Mouse (Mus musculus): Measurements from ENCODE around the gene Kcnk18. TPM values are rescaled to one million over a fixed set of nuclear protein-coding genes. Genes with fewer than 3 reads are reported as not detected.

Kcnk18 gene
- total RNA-seq (2021), result not detected in 2 replicates
- long read RNA-seq, experiment 1, result 0 reads
- long read RNA-seq, experiment 2, result 0 reads

DNA sequence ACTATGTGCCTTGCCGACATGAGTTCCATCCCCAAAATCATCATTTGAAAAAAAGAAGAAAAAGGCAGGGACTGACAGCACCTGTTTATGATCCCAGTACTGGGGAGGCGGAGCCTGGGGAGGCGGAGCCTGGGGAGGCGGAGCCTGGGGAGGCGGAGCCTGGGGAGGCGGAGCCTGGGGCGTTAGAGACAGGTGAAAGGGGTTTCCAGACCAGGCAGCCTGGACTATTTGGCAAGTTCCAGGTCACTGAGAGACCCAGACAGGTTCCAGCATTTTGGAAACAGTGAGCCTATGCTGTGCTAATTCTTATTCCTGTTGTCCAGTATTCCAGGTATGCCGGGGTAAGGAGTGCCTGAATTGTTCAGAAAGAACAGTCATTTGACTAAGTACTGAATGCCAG lies at the start of gene Kcnk18:
Gene Kcnk18, plus strand, starts transcription at position 224 of the 400 bp plus-strand sequence.
- no peak for DNase-seq

DNA sequence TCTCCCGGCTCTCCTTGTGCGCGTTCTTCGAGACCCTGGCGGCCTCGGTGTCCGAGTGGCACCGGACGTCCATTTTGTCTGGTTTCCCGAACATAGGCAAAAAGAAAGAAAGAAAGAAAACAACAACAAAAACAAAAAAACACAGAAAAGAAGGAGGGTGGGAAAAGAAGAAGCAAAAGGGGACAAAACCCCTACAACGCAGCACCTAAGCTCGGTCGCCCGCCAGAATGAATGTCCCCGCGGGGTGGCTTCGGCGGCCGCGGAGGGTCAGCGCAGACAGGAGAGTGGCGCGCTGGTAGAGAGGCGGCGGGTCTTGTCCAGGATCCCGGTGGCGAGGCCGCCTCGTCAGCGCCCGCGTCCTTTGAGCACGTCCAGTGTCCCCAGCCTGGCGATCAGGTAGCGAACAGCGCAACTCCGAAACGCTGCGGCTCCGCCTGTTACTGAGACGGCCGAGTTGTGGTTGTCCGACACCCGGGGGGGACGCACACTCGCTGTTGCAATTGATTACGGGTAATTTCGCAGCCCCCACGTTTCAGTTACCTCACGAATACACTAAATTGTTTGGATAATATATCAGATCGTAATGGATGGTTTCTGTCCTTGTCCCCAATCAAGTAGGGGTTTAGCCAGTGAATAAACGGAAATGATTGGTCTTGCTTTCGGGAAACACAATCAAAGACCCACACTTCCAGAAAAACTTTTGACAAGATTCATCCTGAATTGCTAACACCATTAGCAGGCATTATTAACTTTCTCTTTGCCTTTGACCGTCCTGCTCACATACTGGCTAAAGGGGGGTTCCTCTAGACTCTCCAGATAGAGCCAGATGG lies 48.9 kb upstream of the Kcnk18 start, which contains the start of gene Vax1:
Gene Vax1, minus strand, starts transcription at position 121 of the 830 bp plus-strand sequence.
- DNase-seq, result peak; percentile 23

DNA sequence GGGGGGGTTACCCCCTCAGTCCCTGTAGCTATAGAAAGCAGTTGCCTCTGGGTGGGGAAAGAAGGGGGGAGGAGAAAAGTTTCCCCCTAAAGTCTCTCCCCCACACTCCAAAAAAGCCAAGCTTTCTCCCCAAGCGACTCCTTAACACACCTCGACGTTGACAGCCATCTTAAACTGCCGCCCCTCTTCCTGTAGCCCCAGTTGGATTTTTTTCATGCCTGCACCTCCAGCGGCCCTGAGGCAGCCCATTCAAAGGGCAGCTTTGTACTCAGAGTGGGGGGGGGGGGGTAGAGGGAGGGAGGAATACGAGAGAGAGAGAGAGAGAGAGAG lies 48.3 kb upstream of the Kcnk18 start:
- DNase-seq, result no peak

DNA sequence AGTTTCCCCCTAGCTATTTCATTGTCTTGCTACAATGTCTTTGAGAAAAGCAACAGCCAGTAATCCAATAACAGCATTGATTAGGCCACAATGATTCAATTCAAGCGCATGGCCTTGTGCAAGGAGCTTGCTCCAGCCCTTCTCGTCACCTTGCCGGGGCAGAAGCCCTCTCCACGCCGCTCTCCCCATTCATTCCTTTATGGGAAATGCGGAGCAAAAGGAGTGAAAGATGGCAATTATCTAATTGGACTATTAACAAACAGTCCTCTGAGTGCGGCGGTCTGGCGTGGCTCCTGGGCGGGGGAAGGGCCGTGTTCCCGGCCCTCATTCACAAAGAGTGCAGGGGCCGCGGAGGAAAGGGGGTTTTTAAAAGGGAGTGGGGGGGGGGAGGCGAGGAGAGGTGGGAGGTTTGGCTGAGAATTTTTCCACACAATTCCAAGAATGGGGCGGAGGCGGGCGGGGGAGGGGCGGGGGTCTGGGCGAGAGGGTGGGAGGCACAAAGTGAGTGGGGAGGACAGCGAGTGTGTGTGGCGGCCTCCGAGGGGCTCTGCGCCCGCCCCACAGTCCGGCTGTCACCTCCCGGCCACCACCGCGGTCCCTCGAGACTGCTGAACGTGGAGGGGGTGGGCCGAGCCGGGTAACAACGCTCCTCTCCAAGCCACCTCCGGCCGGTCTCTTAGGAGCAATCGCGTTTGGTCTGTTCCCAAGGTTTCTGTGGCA lies 47.7 kb upstream of the Kcnk18 start:
- no peak for DNase-seq

DNA sequence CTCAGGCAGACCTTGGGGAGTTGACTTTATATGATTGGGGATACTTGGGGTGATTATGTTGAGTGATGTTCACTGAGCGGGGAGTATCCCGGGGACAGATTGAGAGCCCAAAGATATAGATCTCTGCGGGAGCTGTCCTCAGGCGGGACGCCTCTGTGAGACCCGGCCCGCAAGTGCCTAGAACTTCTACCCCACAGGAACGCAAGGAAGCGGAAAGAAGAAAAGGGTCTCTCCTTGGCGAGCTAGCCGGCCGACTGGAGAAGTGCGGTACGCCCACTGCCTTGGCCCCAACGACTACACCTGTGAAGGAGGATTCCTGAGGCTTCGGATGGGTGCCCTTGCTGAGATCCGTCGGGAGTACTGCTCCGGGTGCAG lies 47.2 kb upstream of the Kcnk18 start:
- DNase-seq, result no peak

DNA sequence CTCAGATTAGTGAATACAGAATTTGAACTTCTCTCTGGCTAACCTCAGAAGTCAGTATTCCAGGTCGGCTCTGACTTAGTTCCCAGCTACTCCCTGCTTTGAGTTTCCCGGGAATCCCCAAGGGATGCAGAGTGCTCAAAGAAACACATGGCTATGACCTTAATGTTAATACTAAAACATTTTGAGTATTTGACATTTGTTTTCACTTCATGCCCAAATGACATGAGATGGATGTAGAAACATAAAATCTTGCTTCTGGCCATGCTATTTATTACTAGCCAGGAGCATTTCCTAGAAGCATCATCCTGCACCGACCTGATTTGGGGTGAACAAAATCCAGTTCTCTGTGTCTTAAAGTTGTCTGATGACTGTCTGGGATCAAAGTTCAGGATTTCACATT lies 46.2 kb upstream of the Kcnk18 start:
- no peak for DNase-seq

DNA sequence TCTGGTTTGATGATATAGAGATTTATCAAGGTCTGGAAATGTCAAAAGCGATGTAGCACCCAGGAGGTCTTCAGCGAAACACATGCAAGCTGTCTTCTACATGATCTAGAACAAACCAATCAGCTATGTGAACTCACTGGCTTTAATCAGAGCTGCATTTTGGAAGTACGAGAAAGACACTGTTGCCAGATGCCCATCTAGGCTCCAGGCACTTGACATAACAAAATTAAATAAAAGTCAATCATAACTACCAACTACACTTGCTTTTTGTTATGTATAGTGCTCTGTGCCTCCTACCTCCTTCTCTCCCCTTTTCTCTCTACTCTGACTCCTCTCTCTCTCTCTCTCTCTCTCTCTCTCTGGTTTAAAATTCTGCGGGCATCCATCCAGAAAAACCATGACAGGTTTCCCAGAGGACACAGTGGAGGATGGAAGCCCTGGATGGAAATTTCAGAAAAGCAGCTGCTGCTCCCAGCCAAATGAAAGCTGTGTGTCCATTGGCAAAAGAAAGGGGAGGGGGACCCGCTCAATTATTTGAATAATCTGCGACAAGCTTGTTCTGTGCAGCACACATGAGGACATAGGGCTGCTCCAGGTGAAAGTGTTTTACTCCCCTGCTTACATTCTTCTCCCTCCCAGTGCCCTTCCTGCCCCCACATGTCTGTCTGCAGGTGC lies 45.5 kb upstream of the Kcnk18 start:
- DNase-seq, result no peak

DNA sequence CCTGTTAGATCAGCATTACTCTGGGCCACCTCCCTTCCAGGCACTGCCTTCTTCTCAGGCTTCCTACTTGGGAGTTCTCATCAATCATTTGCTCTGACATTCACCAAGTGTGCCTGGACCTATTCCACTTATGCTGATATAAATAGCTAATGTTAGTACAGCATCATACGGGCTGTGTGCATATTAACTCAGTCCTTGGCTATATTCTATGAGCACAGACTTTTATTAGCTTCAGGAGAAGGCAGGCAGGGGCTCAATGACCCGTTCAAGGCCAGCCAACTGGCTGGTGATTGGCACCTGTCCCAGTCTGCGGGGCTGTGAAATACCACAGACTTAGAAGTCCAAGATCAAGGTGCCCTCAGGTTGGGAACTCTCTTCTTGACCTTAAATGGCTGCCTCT lies 35.0 kb upstream of the Kcnk18 start:
- DNase-seq, result no peak

DNA sequence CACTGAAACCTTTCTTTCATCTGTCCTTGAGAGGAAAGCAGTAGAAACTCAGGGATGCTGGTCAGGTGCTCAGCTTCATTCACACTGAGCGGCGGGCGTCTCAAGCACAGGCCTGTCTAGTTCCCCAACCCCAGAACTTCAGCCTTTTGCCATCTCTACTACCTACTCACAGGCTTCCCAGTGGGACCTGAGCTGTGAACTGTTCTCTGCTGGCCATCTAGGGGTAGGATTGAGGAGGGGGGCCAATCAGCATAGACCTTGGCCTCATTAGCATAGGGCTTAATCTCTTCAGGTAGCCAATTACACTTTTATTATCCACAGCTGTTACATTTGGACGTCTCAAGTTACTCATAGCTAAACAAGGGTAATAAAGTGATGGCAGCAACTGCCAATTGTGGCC lies 30.0 kb upstream of the Kcnk18 start:
- no peak for DNase-seq

DNA sequence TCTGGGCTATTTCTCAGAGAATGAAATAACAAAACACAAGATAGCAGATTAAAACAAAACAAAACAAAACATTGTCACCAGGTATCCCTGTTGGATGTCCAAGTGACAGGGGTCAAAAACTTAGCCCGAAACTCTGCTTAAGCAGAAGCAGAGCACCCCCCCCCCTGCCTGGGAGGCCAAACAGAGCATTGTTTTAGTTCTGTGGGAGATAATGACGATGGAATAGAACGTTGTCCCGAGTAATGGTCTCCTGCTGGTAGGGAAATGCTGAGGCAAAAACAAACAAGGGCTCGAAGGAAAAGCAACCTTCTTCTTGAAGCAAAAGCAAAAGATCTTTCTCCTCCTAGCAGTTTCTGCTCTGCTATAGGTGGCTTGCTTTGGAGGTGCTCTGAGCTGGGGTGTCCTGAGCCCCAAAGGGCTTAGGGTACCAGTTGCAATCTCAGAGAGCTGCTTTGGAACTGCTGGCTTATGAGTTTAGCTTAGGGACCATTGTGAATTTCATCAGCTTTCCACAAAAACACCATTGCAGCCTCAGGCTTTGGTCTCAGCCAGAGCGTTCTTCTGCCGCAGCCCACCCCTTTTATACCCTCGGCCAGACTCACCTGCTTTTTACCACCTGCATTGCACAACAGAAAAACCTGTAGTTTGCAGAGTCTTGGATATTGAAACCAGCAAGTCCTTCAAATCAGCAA lies 28.4 kb upstream of the Kcnk18 start:
- DNase-seq, result no peak

DNA sequence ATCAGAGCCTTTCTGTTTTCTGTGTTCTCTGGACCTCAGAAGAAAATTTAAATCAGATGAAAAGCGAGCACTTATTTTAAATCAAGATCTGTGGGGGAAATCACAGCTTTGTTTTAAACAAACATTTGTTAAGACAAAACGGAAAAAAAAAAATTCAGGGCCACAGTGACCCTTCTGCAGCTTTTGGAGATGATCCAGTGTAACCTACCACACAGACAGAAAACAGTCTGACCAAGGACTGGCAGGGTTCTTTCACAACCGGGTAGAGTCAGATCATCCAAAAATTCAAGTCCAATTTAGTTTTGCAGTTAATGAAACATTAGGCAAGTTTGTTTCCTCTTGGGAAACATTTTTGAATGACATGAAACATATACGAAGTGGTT lies 27.9 kb upstream of the Kcnk18 start:
- DNase-seq, result no peak

DNA sequence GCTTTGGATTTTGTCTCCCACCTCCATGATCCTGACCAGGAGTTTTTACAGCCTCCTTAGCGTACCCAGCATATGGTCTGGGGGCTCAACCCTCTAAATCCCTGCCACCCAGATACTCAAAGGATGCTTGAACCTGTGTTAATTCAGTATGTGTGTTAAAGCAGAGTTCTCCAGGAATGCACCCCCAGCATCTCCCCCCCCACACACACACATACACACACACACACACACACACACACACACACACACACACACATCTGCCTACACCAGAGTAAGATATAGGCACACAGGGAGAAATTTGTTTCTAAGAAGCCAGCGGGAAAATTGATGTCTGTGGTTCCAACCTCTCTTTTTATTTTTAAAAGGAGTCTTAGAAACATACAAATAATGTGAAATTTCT lies 26.5 kb upstream of the Kcnk18 start:
- DNase-seq, result no peak

DNA sequence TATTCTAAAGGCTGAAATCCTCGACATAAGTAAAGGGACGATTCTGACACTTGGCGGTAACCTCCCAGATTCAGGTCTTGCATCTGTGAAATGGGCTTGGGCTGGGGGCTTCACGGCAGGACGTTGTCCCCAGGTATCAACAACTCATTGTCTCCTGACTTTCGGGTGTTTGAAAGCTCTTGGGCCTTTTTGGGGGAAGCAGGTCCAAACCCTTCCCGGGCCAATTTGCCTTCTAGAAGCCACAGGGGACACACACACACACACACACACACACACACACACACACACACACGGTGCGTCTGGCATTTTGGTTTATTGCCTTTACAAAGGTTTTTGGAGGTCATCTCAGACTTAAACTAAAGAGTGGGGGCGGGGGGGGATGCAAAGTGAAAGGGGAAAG lies 25.6 kb upstream of the Kcnk18 start:
- DNase-seq, result no peak

DNA sequence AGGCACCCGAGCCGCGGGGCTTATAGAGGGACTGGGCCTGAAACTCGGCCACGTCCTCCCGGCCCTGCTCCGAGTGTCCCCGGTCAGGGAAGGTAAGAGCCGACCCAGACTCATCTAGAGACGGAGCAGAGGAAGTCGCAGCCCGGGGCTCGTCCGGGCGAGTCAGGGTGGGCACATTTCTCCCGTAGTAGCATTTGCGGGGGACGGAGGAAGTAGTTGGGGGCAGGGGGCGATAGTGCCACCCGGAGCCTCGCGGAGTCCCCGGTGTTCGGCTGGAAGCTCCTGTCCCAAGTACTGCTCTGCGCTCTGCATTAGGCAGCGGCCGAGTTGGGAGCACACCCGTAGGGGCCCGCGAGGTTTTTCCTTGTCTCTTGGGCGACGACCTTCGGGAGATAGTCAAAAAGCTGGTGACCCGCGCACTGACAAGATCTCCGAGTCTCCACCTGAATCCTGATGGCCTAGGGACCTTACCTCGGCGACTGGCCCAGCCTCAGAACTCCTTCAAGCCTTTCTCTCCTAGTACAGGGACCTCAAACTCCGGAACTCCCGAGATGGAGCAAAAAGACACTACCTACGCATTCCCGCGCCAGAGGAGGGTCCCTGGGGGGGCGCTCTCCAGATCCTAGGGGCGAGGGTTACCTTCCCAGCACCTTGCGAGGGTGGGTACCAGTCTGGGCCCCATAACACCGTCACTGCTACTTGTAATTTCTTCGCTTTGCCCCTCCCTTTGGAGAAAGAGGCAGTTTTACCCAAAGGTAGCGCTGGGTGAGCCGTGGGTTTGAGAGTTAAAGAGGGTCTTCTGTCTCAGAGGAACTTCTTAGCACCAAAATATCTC lies 24.8 kb upstream of the Kcnk18 start:
- DNase-seq, result peak; percentile 24

DNA sequence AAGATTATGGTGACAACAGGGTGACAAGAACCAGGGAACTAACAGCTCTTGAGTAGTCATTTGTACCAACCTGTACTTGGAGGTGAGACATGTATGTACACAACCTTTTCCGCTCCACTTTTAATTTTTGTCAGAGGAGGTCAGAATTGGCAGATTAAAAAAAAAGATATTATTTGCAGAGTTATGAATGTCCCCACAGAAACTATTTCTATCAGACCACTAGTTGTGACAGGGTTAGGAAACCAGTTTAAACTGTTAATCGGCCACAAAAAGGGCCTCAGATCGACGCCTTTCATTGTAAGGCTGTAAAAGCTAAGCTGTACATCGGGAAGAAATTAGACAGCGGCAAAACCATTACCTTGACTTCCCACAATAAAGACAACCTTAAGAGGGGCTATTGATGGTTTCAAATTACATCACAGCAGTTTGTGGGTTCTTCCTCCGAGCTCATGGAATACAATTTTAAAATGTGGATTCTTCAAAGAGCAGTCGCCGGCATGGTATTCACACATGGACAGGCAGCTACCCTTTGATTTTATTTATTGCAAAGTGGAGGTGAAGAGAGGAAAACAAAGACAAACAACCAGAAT lies 23.7 kb upstream of the Kcnk18 start:
- DNase-seq, result no peak

DNA sequence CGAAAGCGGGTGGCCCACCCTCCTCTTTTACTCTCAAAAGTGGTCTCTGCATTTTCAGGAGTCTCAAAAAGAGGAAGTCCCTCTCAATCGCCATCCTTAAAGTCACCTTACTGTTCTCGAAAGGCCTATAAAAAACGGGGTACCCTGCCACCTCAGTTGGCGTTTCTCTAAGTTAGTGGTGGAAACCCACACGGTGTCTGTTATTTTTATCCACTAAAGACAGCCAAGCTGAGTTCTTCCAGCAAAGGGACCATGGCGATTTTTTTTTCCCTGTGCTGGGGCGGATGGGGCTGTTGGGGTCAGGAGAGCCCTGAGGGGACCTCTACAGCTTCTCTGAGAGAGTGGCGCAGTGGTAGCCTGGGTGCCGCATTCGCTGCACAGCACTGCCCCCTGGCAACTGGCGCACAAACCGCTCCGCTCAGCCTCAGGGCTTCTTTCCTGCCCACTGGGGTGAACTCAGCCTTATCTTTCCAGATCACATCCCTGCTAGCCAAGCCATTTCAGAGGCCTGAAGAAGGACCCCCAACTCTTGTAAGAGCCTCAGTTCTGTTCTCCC lies 22.8 kb upstream of the Kcnk18 start:
- DNase-seq, result peak; percentile 69

DNA sequence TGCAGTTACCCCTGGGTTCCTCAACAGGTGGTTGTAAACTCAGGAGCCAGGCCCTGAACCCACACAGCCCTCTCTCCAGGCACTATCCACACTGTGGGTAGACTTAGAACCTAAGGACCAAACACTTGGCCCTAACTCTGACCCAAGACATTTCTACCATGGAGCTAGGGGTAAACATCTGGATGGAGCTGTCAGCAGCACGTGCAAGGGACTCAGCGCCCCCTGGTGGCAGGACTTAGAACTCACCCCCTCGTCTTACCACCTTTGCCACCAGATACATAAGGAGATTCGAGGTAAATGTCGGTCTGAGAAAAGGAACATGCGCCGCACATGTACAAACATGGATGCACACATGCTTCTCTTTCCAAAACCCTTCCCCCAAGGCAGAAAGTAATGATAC lies 20.9 kb upstream of the Kcnk18 start:
- peak; percentile 84 for DNase-seq

DNA sequence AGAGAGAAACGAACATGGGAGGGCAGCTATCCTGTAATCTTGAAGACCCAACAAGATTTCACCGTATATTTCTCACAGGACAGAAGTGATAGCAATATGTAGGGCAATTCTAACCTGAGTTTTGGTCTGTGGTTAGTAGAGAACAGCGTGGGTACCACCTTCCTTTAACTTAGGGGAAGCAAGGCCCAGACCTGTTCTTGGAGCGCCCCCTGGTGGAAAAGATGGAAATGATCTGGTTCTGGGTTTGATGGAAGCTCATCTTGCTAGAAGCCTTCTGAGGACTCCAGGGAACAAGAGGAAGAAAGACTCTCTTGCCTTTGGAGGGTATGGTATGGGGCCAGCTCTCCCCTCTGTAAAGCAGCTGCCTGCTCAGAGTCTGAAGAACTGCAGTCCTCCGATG lies 10.5 kb upstream of the Kcnk18 start:
- DNase-seq, result peak; percentile 74

DNA sequence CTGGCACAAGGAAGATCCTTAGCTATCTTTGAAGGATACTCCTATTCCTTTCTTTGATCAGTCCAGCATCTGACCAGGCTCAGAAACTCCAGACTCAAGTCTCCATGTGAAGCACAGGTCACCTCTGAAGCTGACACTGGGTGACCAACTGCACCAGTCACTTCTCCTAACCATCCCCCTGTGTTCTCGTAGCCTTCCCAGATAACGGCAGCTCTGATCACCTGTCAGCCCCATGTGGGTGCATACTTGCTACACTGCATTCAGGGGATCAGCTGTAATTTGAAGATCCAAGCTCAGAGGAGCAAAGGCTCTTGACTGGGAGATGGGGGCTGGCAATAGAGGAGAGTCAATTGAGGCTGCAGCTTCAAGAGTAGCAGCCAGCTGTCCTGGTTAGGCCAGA lies 10.0 kb upstream of the Kcnk18 start:
- no peak for DNase-seq

DNA sequence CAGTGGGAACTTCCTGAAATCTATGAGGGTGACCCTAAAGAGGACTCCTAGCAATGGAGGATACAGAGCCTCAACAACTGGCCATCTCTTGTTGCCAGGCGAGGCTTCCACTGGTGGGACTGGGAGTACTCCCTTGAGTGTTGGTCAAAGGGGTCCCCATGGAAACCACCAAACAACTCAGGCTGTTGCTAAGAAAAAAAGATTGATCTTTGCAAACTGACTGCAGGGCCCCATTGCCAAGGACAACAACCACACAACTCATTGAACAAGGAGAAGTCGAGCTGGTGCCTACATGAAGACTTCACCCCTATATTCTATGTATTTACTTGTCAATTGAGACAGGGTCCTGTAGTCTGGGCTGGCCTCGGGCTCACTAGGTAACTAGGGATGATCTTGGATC lies 2.1 kb upstream of the Kcnk18 start:
- no peak for DNase-seq

DNA sequence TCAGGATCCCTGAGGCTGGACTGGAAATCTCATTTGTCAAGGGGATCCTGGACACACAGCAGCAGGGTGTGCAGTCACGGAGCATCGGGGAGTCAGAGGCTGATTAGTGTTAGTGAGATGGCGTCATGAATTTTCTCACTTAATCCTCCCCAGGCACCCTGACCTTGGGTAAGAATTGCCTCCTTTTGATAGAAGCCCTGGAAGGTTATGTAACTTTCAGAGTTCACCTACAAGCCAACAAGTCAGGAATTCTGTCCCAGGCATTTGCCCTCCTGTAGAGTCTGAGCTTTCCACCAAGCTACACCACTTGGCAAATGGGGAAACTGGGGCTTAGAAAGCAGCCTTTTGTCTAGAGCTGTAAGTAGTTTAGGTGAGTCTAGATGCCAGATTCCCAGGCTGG lies 2.1 kb downstream of the Kcnk18 start:
- no peak for DNase-seq

All from adrenal gland, postnatal 14 days (tissue).